Mouse (Mus musculus) induced T-regulatory cell, adult 2 months (primary cell): Measurements from ENCODE around the gene Usp34.
"Not testable (repeated sequence)": the region's sequence is repeated elsewhere in the genome, so short reads cannot be mapped to it uniquely, and the experiment has no call there.

Source experiments
- DNase-seq: peaks from one replicate; pipeline ENCODE4 v3.0.0-alpha.2; 2012; ENCODE audit warnings: low read depth

Gene Usp34

GRCm38 (mm10) chr11:23359687-23360235 lies 53.1 kb downstream of the Usp34 start:
- not testable (repeated sequence) for DNase-seq

- no peak for DNase-seq
Observed at GRCm38 (mm10) chr11:23362305-23362704, 55.6 kb downstream of the Usp34 start.

GRCm38 (mm10) chr11:23364348-23364747 lies 57.7 kb downstream of the Usp34 start:
- no peak for DNase-seq

GRCm38 (mm10) chr11:23372032-23372431 lies 65.3 kb downstream of the Usp34 start:
- DNase-seq, result no peak

- no peak for DNase-seq
Observed at GRCm38 (mm10) chr11:23372490-23372889, 65.8 kb downstream of the Usp34 start.

GRCm38 (mm10) chr11:23380055-23380454 lies 73.4 kb downstream of the Usp34 start:
- DNase-seq, result no peak

GRCm38 (mm10) chr11:23380595-23380994 lies 73.9 kb downstream of the Usp34 start:
- no peak for DNase-seq

- DNase-seq, result no peak
Observed at GRCm38 (mm10) chr11:23382787-23383186, 76.1 kb downstream of the Usp34 start.

GRCm38 (mm10) chr11:23389649-23390048 lies 83.0 kb downstream of the Usp34 start:
- DNase-seq, result no peak

- DNase-seq, result no peak
Observed at GRCm38 (mm10) chr11:23392567-23392966, 85.9 kb downstream of the Usp34 start.

GRCm38 (mm10) chr11:23396608-23397007 lies 89.9 kb downstream of the Usp34 start:
- DNase-seq, result no peak

GRCm38 (mm10) chr11:23400978-23401776 lies 94.5 kb downstream of the Usp34 start:
- peak; percentile 16 for DNase-seq

- no peak for DNase-seq
Observed at GRCm38 (mm10) chr11:23428301-23428700, 121.6 kb downstream of the Usp34 start.

GRCm38 (mm10) chr11:23430013-23430412 lies 123.3 kb downstream of the Usp34 start:
- DNase-seq, result no peak

GRCm38 (mm10) chr11:23436076-23436475 lies 129.4 kb downstream of the Usp34 start:
- DNase-seq, result peak; percentile 13

GRCm38 (mm10) chr11:23465862-23466261 lies 159.2 kb downstream of the Usp34 start:
- not testable (repeated sequence) for DNase-seq

GRCm38 (mm10) chr11:23489955-23490354 lies 183.3 kb downstream of the Usp34 start:
- no peak for DNase-seq

- DNase-seq, result no peak
Observed at GRCm38 (mm10) chr11:23492048-23492790, 185.5 kb downstream of the Usp34 start.

- DNase-seq, result no peak
Observed at GRCm38 (mm10) chr11:23495231-23495630, 188.5 kb downstream of the Usp34 start.

- no peak for DNase-seq
Observed at GRCm38 (mm10) chr11:23496661-23497060, 190.0 kb downstream of the Usp34 start.

GRCm38 (mm10) chr11:23497335-23497717 lies 190.6 kb downstream of the Usp34 start:
- DNase-seq, result peak; percentile 77

GRCm38 (mm10) chr11:23497718-23498509 lies 191.2 kb downstream of the Usp34 start, which contains the start of gene Ahsa2:
Ahsa2 (minus strand) TSS chr11:23498030.
- peak; percentile 97 for DNase-seq
